Mouse (Mus musculus) kidney, adult 2 months (tissue): ENCODE measurements around the gene Cbx6.

Experiments
- CTCF ChIP-seq: fragments of 200-500 bp; conservative IDR thresholded peaks from 2 replicates; pipeline ENCODE4 v1.5.1; 2011; ENCODE audit warnings: low read depth, mild to moderate bottlenecking, control low read depth, low read length, moderate library complexity, mixed read lengths; ENCODE audit not compliant: insufficient read depth, insufficient read length
- POLR2A ChIP-seq: fragments of 200-500 bp; IDR thresholded peaks from one replicate; pipeline ENCODE4 v1.6.1; 2011; ENCODE audit warnings: low read depth, low read length, control low read depth

- no peak for TF ChIP-seq POLR2A
- TF ChIP-seq CTCF: no peak
Measured at GRCm38 (mm10) chr15:79794173-79794572, 40.3 kb downstream of the Cbx6 start.
